Mouse (Mus musculus) heart, postnatal 36 days (tissue): Measurements from ENCODE around the gene Fam19a5. TPM values are rescaled to one million over a fixed set of nuclear protein-coding genes. Genes with fewer than 3 reads are reported as not detected.

Experiments
- DNase-seq, 2 experiments: peaks; one replicate each; pipeline ENCODE4 v3.0.0; 2021 to 2022
- intact Hi-C: fragments of 180-260 bp; cut with DNase I; formaldehyde crosslinking; loops from one replicate; pipeline ENCODE4 v1.15.1; 2025
- total RNA-seq, 2 experiments: library from RNA; stranded (reverse); gene quantifications; 2 replicates each; pipeline ENCODE4 v1.2.3; 2021

Fam19a5 gene
- total RNA-seq, 2 experiments from 2014 or later = 2.6 to 3.8 TPM

DNA sequence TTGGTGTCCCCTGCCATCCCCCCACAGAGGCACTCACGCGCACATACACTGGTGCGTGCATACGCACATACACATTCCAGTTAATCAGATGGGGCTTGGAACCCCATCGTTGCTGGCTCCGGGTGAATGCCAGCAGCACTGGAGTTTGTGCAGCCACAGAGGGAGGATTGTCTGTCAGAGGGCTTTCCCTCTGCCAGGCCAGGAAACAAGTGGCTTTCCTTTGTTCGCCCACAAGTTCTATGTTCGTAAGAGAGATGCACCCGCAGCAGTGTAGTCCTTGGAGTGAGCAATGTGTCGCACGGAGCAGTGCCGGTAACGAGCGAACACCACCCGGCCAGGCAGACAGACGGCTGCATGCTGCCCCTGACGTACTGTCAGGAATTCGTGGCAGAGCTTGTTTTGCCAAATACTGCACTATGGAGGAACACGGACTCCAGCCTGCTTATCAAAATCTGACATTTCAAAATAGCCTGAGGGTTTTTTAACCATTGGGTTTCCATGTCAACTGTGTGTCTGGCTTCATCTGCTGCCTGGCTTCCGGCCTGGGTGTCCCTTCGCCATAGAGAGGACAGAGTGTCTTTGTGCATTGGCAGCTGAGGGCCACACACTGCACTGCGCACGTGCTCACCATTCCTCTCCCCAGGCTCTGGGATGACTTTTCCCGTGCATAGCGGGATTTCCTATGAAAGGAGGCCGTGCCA, 40.0 kb downstream of the Fam19a5 start:
- intact Hi-C loops = no loop called here
- no peak for DNase-seq

DNA sequence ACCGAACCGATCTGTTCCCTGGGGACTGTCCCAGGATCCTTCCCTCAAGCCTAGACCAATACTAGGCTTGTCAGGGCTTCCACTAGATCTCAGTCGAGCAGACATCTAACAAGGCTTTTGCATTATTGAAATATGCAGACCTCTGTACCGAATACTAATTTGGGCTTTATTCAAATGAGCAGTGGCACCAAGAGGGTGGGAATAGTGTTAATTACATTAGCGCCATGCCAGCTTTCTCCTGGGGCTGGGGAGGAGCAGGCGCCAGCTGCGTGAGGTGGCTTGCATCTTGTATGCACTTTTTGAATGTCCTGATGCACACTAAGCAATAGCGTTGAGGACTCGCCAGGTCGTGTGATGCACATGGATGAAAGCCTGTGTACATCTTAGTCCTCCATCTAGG, 46.9 kb downstream of the Fam19a5 start:
- DNase-seq = no peak
- intact Hi-C loops = no loop called here

DNA sequence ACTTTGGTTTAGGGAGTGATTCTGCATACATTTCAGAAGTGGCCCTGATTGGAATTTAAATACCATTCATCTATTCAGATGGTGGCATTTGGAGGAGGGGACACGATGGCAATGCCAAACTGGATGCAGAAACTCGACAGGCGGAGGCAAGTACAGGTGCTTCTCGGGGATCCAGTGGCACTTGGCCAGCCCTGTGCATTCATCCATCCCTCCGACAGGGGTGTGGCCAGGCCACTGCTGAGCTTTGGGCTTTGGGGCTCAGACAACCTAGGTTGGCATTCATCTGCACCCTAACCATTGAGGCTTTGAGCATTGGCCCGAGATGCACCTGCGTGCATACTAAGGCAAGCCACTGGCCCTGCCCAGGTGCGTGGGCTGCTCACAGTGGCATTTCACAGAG, 52.6 kb downstream of the Fam19a5 start:
- intact Hi-C loops = no loop called here
- no peak for DNase-seq

DNA sequence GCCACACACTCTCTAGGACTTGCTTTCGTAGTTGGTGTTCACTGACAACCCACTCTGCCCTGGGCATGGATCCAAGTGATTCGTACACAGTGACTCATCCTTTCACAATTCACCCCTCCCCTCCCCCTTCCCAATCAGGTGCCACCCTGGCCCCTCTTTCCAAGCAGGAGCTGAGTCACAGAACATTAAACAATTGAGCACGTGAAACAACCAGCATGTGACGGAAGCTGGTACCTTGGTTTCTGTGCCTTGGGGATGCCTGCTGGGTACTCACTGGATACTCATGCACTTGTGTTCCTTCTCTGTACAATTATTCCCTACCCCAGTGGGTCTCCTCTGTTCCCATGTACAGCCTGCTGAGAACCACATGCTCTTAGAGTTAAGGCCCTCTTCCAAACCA, 53.0 kb downstream of the Fam19a5 start:
- intact Hi-C loops = no loop called here
- no peak for DNase-seq

DNA sequence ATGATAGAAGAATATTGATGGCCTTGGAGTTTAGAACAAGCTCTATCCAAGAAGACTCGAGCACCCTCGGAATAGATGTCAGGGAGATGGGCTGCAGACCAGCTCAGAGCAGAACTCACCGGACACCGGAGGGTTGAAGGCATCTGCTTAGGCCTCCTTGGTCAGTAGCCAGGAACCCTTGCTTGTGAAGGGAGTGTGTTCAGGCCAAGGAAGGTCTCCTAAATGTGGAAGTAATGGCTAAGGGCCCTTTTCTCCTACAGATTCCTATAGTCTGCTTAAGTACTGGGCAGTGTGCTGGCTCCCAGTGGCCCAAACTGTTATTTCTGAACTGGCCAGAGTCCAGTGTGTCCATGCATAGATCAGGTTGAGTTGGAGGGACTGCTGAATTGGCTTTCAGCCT, 53.7 kb downstream of the Fam19a5 start:
- intact Hi-C loops = no loop called here
- no peak for DNase-seq

DNA sequence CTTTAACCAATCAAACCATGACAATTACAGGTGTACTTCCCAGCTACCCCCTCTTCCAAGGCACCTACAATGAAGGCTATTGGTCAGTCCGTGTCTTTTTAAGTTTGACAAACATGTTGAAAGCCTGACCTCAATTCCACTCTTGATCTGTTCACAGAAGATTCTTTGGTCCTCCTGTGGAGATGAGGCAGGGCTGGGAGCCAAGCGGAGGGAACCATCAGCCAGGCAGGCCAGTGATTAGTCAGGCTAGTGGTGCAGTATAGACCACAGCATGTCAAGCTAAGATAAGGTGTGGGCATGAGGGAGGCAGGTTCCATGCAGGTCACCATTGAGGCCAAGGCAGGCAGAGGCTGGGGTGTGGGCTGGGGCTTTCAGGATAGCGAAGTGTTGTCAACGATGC, 54.5 kb downstream of the Fam19a5 start:
- no peak for DNase-seq
- intact Hi-C loops = no loop called here

DNA sequence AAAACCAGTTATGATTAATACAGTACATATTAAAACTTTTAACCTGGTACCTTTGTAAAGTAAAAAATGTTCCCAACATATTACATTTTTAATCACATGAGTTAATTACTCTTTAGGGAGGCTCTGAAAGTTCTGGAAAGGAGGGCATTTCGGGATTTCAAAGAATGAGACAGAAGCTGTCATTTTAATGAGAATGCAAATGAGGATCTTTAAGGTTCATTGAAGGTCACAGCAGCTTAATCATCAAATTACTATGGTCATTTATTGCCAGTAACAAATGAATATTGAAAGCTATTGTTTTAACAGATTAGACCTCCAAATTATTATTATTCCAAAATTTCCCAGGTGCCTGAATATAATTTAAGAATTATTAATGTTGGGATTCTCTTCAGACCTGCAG, 59.2 kb downstream of the Fam19a5 start:
- DNase-seq = no peak
- intact Hi-C loops = no loop called here

DNA sequence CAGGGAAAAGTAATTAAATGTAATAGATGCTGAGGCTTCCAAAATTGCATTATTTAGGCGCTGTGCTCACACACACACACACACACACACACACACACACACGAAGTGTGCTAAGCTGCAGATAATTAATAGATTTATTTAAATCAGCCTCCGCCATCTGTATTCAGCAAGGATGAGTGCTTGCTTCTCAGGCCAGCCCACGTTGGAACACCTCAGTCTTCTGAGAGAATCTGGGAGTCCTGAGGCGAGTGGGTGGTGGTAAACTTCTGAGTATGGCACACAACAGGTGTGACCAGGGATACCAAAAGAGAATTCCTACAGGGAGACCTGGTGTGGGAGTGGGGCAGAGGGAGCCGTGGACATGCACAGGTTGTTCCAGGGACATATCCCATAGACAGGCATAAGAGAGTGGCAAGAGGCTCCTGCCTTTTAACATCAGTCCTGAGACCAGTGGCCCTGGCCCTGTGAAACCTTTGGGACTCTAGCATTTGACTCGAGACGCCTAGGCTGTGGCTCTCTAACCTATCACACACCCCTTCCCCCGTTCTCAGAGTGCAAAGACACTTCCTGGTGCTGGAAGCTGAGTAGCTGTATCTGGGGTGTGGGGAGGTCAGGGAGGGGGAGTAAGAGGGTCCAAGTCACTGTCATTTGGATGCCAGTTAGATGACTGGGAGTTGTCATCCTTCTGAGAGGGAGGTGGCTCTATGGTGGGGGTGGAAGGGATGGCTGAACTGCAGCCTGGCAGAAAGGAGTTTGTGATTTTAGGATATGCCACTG, 61.6 kb downstream of the Fam19a5 start:
- DNase-seq = no peak
- intact Hi-C loops = no loop called here

DNA sequence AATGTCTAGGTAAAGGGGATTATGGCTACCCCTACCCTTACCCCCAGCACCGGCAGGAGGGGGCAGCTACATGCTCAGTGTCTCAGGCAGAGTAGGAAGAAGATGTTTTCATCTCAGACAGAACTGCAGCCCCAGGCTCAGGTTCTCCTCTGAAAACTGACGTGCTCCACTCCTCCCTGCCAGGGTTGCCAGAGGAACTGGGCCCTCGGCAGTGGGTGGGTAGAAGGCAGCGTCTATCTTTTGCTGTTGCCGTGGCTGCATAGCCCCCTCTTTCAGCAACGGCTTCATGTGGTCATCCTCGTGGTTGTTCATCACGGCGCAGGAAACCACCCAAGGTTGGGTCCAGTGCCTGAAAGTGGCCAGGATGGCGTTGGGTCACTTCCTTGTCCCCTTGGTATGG, 62.6 kb downstream of the Fam19a5 start:
- DNase-seq = no peak
- intact Hi-C loops = no loop called here

DNA sequence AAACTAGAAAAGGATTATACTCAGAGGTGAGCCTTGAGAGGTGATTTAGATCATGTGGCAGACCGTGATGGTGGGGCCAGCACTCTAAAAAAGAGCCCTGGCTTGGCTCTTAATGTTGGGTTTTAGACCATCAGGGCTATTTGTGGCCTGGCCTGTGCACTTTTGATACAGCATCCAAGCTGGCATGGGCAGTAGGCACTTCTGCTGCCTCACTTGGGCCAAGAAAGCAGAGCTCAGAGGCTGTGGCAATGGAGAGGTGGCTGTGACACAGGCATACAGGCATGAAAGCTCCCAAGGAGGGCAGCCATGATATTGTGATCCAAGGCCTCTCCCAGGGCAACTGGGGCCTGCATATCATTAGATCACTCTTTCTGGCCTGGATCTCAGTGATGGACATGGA, 65.1 kb downstream of the Fam19a5 start:
- intact Hi-C loops = no loop called here
- DNase-seq = no peak

DNA sequence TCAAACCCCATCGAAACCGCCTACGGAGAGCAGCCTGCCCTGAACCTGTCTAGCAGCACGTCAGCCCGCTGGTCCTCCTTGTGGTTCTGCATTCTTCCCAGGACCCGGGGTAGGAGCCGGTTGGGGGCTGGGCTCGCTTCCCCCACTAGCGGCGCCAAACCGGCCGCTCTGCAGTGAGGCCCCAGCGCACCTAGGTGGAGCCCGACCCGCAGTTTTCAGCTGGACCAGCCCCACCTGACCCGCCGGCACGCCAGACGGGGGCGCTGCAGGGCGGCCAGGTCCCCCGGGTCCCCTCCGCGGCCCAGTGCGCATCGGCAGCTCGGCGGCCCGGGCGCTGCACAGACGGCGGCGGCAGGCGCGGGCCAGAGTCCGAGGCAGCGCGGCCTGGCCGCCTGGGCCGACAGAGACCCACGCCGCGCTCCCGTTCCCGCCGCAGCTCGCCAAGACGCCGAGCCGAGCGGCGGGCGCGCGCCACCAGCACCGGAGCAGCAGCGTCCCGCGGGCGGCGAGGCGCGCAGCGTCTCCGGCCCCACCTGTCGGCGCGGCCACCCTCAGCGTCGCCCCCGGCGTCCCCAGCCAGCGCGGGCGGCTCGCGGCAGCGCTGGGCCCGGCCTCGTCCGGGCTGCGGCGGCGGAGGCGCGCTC, 80.0 kb downstream of the Fam19a5 start:
- intact Hi-C loops = loop anchor here (5.0 to 10.0 kb wide), 2 partner anchors 338 to 1041 kb away; no protein-coding TSS in a partner anchor
- peak; percentile 72 to 79 for DNase-seq

DNA sequence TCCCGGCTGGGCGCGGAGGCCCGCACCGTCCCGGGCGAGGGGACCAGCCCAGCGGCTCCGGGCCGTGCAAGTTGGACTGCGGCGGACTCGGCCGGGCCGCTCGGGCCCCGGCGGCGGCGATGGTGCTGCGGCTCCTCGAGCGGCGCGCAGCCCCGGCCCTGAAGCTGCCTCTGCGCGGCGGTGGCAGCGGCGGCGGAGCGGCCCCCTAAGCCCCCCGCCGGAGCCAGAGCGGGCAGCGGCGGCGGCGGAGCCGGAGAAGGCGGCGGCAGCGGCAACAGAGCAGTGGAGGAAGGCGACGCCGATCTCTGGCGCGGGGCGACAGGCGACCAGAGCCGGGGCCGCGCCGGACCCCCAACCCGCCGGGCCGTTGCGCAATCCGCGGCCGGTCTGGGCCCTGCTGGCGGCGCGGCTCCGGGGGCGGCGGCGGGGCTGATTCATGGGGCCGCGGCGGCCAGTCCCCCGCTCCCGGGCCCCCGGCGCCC, 80.6 kb downstream of the Fam19a5 start:
- DNase-seq = peak; percentile 4 to 8

DNA sequence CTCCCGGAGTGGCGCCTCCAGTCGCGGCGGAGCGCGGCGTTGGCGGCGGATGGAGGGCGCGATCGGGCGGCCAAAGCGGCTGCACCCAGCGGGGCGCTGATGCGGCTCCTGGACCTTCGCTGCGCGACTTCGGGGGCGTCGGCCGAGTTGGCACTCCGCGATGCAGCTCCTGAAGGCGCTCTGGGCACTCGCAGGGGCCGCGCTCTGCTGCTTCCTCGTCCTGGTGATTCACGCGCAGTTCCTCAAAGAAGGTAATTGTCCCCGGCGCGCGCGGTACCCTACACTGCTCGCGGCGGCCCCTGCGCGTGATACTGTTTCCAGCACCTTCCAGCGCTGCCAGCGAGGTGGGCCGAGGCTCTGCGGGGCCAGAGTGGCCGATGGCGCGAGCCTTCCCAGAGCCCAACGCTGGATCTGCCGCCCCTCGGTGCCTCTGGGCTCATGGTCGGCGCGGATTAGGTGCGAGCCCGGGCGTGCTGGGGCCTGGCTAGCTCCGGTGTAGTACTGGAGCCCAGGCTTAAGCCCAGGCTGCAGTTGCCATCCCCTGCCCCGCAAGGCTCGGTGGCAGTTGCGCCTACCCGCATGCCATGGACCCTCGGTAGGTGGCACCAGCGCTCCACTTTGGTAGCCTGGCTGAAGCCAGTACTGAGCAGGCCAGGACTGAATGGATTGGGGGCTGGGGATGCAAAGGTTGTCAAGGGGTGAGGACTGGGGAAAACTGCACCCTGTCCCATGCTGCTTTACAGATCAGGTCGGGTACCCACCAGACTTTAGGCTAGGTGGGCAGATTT, 81.3 kb downstream of the Fam19a5 start:
- intact Hi-C loops = loop anchor here (1.0 to 10.0 kb wide), 3 partner anchors 623 to 1039 kb away; no protein-coding TSS in a partner anchor
- peak; percentile 75 to 80 for DNase-seq

More for the DNA sequence above, 80.6 kb downstream of the Fam19a5 start:
- intact Hi-C loops = loop anchor here (1.0 to 10.0 kb wide), 4 partner anchors 338 to 1040 kb away; no protein-coding TSS in a partner anchor

DNA sequence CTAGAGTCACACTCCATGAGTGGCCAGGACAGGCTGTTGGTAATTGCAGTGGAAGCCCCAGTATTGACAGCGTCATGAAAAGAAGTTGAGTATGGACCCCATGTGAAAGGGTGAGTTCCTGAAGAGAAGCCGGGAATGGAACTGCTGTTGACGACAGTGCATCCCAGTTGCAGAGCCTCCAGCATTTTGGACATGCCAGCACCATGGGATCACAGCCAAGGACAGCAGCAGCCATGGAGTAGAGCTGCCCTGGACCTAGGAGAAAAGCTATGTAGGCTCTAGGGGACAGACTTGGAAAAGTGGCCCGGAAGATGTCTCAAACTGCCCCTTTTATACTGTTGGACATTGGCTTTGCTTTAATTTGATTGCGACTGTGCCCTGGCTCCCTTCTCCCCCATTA, 91.2 kb downstream of the Fam19a5 start:
- intact Hi-C loops = no loop called here
- no peak for DNase-seq

DNA sequence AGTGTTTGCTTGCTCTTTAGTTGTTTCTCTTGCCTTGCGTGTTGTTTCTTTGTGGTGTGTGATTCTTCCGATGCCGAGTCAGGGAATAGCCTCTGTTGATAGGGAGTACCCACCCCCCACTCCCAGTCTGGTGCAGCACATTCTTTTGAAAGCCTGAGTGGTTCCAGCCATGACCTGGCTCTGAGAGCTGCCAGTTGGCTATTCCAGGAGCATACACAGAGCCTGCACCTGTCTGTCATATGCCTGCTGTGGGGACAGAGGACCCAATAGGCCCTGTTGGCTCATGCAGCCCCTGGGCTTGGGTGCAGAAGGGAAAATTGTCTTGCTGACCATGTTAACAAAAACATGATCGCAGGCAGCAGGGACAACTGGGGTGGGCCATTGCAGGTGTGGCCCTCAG, 92.3 kb downstream of the Fam19a5 start:
- intact Hi-C loops = no loop called here

DNA sequence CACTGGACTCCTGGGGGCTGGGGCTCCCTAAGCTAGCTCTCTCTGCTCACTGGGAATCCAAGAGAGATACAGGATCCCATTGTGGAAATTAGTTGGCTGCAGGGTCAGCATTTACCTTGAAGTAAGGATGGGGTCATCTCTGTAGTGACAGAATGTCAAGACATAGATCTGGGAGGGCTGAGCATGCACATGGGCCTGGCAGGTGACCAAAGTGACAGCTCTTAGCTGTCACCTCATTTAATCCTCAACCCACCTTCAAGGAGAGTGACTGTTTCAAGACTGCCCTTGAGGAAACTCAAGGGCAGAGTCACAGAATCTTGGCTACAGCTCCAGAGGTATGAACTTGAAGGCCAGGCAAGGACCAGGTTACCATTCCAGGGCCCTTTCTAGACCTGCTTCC, 93.1 kb downstream of the Fam19a5 start:
- no peak for DNase-seq
- intact Hi-C loops = no loop called here

More for the DNA sequence above, 92.3 kb downstream of the Fam19a5 start:
- no peak for DNase-seq

DNA sequence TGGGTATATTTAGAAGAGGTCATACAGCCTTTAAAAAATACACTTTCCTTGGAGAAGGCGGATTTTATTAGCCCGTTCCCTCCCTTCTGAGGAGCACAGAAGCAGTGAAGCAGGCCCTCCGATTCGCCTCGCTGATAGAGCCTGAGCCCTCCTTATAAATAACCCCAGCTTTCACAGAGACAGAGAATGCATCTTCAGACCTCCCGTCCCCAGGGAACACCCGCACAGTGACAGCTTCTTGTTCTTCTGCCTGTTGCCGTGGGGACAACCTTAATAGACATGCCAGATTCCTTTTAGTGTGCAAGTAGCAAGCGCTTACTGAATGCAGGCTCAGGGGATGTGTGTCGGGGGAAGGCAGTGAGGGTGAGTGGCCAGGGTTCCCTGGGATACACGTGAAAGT, 94.2 kb downstream of the Fam19a5 start:
- DNase-seq = no peak
- intact Hi-C loops = no loop called here

DNA sequence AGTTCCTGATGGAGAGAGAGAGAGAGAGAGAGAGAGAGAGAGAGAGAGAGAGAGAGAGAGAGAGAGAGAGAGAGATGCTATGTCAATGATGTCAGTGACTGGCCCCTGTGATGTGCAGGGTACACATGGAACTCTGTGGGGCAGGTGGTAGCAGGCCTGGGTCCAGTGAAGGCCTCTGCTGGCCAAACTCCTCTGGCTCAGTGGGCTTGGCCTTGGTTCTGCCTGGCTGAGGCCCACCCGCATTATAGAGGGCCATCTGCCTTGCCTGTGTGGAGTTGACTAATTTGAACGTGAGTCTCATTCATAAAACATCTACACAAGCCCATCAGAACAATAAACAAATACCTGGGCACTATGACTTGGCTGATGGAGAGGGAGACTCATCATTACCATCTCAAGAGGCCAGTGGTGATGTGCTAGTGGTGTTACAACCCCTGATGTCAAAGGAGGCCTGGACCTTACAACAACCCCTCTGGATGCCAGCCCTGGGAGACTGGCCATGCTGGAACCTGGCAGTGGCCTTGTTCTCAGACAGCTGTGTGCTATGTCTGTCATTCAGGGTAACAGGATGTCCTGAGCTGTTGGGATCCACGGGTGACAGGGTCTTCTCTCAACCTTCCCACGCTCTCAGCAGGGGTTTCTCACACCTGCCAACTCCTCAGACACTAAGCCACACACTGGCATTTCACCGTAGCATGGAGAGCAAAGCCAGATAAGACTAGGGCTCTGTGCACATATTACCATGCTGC, 102.4 kb downstream of the Fam19a5 start:
- intact Hi-C loops = no loop called here

DNA sequence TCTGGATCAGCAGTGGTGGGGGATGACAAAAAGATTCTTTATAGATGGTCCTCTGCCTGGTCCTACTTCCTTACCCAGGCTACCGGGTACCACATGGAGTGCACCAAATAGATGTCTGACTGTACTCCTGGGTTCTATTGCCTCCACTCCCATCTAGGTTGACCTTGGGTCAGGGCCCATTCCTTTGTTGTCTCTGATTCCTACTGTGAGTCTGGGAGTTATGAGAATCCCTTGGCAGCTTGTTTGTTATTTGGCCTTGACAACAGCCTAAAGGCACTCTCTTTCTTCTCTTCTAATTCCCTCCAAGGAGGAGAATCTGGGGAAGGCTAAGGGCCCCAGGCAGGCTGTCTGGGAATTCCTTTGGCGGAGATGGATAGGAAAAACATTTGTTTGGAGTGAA, 105.6 kb downstream of the Fam19a5 start:
- intact Hi-C loops = no loop called here
- DNase-seq = no peak

More for the DNA sequence above, 102.4 kb downstream of the Fam19a5 start:
- no peak for DNase-seq

DNA sequence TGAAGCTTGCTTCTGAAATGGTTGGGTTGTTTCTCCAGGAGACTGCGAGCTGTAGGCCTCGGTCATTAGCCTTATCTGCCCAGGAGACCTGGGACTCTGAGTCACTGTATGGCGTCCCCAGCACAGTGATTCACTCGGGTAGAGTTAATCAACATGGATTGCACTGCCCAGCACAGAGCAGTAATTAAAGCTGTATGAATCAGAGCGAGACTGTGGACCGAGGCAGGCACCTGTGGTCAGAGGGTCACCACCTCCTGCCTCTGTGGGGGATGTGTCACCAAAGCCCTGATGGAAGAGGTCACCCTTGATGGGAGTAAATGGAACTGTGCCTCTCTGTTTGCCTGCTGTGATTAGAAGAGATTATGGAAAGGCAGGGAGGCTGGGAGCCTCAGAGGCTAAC, 110.5 kb downstream of the Fam19a5 start:
- DNase-seq = no peak
- intact Hi-C loops = no loop called here
